Mouse (Mus musculus) ovary, postnatal 10 days (tissue): Measurements from ENCODE around the gene Kcnma1.

Experiments
- DNase-seq: peaks from one replicate; pipeline ENCODE4 v3.0.0; 2022; ENCODE audit warnings: low spot score

The Kcnma1 gene

DNA sequence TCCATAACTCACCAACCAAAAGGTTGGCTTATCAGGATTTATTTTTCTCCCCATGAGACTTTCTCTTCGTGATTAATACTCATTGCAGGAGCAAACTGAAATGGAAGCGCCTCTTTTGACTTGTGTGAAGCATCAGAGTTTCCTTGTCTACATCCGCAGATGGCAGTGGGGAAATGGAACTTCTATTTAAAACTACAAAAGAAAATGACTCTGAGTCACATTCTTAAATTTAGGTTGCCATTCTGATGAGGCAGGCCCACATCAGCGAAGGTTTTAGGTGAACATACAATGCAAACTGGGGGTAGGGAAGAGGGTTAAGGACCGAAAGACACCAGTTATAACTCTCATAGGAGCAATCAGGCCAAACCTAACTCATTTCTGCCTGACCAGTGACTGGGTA, 419.7 kb downstream of the Kcnma1 start:
- no peak for DNase-seq

DNA sequence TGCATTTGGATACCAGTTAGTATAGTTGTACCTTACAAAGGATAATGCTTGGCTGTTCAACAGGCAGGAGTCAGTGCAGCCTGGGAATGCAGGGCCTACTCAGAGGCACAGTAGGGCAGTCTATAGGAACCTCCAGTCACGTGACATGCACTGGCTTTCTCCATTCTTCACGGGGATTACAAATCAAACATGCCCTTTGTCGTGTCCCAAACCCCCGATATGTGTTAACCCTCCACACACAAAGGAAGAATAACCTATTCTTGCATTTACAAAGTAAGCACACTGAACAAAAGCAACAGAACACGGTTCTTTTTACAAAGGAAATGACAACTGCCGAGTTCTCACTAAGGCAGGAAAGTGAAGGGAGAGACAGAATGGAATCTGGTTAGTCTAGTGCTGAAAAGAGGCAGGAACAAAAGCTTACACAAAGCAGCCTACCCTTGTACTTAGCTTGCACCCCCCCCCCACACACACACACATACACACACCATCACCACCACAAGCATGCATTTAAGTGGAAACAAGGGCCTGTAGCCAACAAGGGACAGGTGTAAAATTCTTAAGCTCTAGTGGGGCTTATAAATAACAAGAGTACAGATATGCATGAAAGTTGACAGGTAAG, 421.4 kb downstream of the Kcnma1 start:
- no peak for DNase-seq

DNA sequence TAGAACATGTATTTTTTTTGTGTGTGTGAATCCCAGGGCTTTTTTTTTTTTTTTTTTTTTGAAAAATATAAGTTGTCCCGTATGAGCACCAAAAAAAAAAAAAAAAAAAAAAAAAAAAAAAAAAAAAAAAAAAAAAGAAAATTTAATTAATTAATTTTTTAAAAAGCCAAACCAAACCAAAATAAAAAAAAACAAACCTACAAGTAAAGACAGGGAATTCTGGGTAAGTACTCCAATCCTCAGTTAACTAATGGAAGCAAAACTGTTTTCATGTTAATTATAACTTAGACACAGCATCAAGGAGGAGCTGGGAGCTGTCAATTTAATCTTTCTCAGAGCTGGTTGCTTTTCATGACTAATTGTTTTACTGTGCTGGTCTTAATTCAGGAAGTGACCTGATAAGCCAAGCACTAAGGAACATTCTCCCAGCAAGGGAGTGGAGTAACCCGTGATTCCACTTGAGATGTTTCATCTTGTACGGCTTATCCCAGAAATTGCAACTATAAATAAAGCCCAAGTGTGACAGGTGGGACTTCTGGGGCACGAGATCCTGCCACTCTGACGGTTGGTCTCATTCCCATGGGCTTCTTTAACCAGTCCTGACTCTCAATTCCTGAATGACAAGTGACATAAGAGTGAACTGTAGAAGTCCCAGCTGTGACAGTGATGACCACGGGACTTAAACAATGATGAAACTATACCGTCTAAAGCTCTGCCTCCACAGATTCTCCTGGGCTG, 424.4 kb downstream of the Kcnma1 start:
- no peak for DNase-seq

DNA sequence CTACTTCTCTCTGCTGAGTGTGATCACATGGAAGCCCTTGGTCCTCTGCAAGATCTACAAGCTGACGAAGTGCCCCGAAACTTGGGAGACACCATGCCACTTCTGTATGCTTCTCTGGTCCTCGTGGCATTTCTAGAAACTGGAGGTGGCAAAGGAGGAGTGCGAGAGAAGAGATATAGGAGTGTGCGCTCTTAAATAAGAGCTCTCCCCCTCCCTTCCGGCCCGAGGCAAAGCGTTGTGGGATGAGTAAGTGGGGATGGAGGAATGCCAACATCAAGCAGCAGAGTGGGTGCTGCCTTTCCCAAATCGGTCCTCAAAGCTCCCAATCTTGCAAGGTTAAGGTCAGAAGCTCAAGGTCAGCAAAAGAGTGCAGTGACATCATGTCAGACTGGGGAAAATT, 426.8 kb downstream of the Kcnma1 start:
- DNase-seq = no peak

DNA sequence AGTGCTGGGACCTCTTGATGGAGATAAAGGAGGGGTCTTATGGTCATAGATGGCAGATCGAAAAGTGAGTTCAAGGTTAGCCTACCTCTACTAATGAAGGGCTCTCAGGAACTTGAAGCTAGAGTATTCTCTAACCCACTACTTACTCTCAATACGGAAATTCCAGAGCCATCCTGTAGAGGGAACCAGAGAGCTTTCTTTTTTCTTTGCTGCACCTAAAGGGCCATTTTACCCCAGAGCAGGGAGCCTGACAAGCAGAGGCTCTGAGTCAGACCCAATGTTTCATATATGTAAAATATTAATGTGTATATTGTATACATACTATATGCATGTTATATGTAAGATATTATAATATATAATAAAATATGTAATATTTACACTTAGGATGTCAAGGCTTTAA, 431.1 kb downstream of the Kcnma1 start:
- peak; percentile 21 for DNase-seq

DNA sequence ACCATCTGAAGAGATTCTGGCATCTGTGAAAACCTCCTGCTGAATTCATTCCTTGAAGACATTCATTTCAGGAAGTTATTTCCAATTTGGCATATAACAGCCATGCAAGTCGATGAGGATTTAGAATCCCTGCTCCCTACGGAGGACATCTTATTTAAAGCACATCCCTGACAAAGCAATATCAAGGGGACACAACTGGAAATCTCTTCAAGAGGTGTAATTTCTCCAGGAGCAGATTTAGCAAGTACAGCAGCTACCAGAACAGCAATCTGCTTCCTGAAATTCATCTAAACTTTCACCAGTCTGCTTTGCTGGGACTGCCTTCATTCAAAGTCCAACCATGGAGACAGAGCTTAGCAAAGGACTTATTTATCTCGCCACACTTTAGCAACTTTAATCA, 433.0 kb downstream of the Kcnma1 start:
- no peak for DNase-seq

DNA sequence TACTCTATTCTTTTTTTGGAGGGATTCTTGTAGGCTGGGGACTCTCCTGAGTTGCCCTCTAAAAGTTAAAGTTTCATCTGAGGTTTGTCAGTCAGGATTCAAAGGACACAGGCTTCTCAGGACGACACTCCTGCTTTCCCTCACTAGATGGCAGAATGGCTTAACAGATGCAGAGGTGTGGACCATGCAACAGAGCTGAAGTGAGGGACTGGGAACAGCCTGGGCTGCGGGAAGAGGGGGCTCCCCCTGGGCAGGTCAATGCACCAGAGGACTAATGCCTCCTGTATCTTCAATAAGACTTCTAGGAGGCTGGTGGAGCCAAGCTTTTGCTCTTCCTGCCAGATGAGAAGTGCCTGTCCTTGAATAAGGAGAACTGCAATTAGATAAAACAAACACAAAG, 438.3 kb downstream of the Kcnma1 start:
- DNase-seq = no peak

DNA sequence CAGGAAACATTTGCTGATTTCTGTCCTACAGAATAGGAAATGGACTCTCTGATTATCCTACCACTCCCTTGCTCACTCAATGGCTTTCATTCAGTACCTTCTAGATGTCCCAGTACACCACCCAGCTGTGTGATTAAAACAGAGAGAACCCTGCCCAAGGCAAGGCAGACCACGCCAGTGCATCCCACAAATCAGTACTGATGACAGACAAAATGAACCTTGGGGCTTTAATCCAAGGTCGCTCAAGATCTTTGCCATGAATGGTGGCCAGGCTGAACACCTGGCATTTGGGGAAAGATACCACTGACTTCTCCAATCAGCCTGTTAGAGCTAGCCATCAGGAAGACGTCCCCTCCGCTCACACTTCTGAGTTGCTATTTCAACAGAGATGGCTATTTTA, 440.2 kb downstream of the Kcnma1 start:
- no peak for DNase-seq

DNA sequence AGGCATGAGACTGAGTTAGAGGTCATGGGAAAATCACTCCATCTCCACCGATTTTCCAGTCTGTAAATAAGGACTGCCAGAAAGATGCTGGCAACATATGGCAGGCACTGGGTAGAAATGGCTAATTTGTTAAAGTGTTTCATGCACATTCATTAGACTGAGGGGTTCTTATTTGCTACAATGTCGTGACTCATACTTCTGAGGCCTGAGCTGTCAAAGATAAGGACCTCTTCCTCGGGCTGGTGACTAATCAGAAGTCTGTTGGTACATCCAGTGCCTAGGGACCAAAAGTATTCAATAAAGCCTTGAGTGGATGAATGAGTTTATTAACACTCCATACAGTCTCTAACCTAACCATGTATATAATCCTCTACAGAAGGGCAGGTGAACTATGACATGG, 440.9 kb downstream of the Kcnma1 start:
- no peak for DNase-seq

DNA sequence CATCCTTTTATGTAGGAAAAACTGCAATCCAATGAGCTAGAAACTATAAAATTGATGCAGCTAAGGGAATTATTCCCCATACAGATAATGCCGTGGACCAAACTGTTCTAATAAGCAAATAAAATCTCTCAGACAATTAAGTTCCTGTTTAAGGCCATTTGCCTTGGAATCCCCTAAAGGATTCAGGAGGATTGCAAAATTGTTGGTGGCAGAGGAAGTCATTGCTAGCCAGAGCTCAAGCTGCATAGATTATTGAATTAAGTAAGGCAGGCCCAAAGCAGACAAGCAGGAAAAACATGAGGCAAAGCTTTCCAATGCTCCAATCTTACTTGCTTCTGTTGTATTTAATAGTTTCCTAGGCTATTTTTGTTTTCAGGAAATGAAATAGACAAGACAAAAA, 441.5 kb downstream of the Kcnma1 start:
- no peak for DNase-seq

DNA sequence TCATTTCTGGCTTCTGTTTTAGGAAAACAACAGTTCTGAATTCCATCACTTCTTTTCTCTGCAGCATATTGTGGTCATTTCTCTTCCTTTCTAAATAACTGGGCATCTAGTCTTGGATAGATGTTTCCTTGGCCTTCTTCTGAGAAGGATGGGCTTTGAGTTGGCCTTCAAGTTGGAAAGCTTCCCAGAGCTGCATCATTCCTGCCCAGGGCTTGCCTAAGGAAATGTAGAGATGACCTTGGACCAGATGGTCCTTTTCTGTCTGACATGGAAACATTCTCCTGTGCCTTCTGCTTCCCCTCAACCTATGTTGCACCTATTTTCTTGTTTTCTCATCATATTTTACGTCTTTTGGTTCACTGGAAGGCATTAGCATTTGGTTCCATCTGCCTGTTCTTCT, 444.0 kb downstream of the Kcnma1 start:
- DNase-seq = no peak

DNA sequence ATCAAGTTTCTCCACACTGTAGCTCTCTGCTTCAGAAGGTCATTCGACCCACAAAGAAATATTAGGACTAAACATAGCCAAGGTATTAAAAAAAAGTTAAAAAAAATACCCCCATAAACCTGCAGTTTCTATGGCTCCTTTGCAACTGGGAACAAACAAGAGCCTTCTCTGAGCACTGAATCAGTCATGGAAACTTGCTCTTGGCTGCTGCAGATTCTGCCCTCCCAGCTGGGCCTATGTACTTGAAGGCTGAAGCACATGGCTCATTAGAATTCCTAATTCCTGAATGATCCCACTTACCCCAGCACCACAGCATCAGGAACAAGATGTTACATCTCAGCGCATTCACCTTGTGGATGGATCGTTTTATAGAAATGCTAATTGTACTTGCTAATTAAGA, 448.4 kb downstream of the Kcnma1 start:
- no peak for DNase-seq

DNA sequence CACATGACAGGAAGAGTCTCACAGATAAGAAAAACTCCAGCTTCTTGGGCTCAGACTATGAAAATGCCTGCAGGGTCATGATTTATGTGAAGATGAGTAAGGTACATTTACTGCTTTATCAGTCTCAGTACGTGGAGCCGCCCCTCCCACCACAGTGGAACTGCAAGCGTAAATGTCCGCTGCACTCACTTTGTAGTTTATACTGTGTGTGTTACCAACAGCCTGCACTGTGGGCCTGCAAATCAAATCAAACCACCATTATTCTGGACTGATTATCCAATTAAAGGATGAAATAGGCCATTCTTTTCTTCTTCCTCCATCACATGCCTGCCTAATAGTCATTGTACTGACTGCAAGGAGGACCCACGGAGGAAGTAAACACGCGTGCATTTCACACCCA, 449.8 kb downstream of the Kcnma1 start:
- DNase-seq = no peak

DNA sequence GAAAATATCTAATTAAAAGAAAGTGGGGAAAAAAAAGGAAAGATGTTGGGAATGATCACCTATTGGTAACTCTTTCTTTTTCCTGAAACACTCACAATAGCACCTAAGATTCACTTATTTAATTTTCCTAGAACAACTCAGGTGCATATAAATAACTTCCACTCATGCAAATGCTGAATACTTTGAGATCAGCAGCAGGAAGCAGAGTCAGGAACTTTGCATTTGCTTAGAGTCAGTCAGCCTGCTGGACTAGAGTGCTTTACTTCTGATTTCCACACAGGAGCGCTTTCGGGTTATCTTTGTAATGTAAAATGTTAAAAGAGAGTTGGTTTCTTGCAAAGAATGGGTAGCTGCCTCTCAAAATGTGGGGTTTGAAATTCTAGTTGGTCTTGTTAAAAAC, 451.1 kb downstream of the Kcnma1 start:
- DNase-seq = no peak

DNA sequence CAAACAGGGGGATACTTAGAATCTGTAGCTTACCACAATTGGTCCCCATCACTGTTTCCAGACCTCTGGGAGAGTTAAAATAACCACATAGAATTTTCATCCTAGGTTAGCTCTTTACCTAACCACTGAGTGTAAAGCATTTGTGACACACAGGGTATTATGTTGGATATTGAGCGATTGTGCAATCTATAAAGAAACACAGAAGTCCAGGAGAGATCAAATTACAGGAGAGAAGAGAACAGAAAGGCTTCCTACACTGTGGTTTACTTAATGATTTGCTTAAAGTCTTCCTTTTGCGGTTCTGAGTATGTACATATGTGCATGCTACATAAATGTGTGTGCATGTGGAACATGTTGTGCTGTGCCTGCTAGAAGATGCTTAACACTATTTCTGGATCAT, 458.6 kb downstream of the Kcnma1 start:
- DNase-seq = no peak

DNA sequence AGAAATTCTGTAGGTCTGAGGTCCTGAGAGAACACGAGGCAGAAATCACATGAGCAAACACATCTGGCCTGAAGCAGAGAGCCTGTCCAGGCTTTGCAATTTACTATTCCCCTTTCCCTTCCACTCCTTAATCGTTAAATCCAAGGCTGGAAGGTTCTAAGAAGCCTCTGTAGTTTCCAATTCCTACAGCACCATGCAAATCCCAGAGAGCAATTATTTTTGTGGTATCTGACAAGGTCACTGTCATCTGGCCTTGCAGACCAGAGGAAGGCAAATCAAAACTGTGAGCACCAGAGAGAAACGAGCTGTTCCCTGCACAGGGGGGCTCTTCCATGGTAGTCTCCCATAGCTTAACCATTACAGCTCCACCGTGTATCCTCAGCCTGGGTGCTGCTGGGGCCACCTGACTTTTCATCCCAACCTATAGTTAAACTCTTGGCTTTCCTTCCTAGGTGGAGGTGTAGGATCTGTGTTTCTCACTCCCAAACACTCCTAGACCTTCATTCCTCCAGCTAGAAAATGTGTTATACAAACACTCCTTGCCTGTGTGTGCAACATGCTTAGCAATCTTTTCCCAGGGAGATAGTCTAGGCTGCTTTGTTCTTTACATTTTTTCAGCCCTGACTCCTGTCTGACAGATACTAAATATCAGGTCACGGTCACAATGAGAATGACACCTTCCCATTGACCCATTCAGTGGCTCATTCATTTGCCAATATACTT, 461.9 kb downstream of the Kcnma1 start:
- DNase-seq = no peak

DNA sequence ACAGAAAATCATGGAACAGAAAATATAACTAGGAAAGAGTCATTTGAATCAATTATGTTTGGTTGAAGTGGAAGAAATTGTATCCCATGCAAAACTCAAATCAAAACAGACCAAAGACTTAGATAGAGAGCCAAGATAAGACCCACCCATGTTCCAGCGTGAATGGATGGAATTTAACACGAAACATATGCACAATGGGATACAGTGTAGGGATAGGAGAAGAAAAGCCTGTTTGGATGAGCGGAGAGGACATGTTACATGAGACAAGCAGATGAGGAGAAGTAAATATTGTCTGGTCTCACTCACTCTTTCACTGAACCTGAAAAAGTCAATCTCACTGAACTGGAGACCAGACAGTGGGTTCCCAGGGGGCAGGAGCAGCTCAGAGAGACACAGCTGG, 463.8 kb downstream of the Kcnma1 start:
- DNase-seq = no peak

DNA sequence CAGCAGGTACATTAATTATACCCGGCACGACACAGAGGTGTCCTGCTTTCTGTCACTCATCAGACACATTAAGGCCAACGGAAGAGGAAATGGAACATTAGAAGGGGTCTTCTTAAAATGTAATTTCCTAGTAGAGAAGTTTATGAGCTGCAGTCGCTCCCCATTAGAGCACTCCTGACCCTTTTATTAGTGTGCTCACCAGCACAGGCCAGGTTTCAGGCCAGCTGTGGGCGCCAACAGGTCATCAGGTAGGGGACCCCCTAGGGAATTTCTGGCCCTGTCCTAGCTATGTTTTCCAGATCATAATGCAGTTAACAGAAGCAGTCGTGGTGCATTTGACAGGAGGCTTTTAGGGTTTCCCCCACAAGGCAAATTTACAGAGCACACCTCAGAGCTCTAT, 472.2 kb downstream of the Kcnma1 start:
- DNase-seq = no peak

DNA sequence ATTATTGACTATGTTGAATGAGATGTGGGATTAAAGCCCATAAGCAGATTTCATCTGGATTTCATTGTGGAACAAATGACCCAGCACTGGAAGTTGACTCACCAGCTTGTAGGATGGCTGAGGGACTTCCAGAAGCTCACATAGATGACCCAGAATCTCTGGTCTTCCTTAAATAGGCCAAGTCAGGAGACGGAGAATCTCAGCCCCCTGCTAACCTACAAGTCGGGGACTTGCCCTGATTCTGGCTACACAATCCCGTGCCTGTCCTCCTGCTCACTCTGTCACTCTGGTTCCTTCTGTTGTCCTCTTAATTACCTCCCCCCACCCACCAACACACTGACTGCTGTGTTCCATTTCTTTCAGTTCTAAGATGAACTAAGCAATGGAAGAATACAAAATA, 474.7 kb downstream of the Kcnma1 start:
- no peak for DNase-seq

DNA sequence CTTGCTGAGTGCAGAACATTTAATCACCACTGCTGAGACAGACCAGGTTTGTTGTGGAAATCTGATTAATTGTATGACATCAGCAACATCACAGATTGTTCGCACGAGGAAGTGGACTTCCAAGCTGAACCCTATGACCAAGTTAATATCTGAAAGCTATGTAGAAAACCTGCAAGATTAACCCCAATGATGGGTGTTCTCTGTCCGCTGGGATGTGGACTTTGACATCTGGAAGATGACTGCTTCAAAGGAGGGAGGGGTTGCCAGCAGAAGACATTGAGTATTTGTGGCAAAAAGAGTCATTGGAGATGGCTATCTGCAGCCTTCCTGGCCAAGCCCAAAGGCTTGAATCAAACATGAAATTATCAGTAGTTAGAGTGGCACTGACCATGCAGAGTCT, 480.9 kb downstream of the Kcnma1 start:
- DNase-seq = no peak

DNA sequence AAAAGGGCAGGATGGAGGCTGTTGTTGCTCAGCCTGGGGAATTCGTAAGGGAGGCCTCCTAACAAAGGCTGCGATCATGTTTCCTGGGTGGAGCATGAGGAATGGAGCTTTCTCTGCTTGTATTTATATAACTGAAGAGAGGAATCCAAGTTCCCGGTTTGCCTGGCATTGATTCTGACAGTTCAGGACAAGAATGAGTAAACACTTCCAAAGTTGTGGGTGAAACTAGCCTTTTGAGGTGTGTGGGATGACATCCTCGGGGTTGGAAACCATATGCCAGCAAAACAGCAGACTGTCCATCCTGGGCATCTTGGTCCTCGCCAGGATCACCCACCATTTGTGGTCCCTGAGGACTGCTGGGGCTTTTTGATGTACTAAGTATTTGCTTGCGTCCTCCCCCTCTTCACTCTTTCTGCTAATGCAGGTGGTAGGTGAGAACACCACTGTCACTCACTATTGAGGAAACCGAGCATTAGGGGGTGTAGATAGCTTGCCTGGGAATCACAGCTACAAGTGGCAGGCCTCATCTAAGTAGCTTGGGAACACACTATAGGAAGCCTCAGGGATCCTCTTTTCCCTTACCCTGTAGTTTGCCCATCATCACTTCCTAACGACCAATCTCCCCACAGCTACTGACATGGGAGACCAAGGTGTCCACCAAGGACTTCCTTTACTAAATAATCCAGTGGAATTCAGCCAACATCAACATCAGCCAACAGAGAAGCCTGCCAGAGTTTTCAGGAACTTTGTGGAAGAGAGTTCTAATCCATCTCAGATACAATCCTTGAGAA, 482.4 kb downstream of the Kcnma1 start:
- DNase-seq = no peak

DNA sequence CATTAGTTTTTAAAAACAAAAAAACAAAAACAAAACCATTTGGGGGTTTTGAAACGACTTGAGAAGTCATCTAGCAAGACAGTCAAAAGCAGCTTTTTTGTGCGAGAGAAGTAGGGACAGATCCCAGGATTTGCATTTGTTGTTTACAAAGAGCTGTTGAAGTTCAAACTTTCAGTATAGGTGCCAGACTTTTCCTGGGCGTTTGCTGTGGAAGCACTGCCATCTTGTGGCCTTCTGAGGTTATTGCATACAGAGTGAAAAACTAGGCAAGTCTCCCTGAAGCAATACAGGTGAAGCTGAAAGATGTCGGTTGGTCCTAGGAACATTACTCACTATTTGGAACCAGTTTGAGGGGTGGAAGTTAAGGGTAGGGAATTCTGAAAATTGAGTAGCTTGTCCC, 484.6 kb downstream of the Kcnma1 start:
- DNase-seq = no peak

DNA sequence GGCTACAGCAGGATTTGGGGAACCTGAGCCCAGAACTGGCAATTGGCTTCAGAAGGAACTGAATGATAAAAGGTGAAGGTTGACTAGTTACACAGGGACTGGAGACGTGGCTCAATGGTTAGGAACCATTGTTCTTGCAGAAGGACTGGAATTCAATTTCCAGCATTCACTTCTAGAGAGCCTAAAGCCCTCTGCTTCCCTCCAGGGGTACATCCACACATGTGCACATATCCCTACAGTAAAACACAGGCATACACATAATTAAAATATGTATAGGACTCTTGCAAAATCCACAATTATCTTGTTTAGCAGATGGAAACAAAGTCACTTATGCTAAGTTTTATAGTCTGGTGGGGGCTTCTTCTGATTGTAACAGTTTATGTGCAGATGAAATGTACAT, 485.1 kb downstream of the Kcnma1 start:
- no peak for DNase-seq
